Mouse (Mus musculus) frontal cortex, adult 2 months (tissue): ENCODE measurements around the gene Spaca6. TPM values are rescaled to one million over a fixed set of nuclear protein-coding genes. Genes with fewer than 3 reads are reported as not detected.
A peak's percentile ranks its signal among the peaks of the same experiment; 100 is the strongest.
"Not testable (repeated sequence)": the region's sequence is repeated elsewhere in the genome, so short reads cannot be mapped to it uniquely, and the experiment has no call there.

Experiments
- DNase-seq, 2 experiments: peaks; one replicate each; pipeline ENCODE4 v3.0.0; 2022; ENCODE audit warnings: low spot score in 1 of 2; ENCODE audit errors: extremely low spot score in 1 of 2
- polyA plus RNA-seq: library from polyadenylated mRNA; depleted of rRNA; stranded (reverse); fragments of >200 nt; gene quantifications from 2 replicates; pipeline ENCODE4 v1.2.3, GENCODE M21; 2012

Gene Spaca6
- polyA plus RNA-seq, 1 experiment, result 119 TPM

- no peak for DNase-seq
Measured at GRCm38 (mm10) chr17:17843534-17844261, 16.7 kb downstream of the Spaca6 start.

- DNase-seq, result not testable (repeated sequence)
Measured at GRCm38 (mm10) chr17:17844606-17845005, 17.6 kb downstream of the Spaca6 start.

GRCm38 (mm10) chr17:17845187-17846027 lies 18.4 kb downstream of the Spaca6 start:
- DNase-seq, result peak in 1 of 2 experiments; percentile 62

GRCm38 (mm10) chr17:17848988-17849387 lies 22.0 kb downstream of the Spaca6 start:
- no peak for DNase-seq

GRCm38 (mm10) chr17:17849906-17850712 lies 23.2 kb downstream of the Spaca6 start:
- no peak for DNase-seq

- no peak for DNase-seq
Measured at GRCm38 (mm10) chr17:17855064-17855838, 28.3 kb downstream of the Spaca6 start, which contains the start of gene Has1. Has1 (minus strand) TSS chr17:17855205.

- DNase-seq, result no peak
Measured at GRCm38 (mm10) chr17:17856612-17857011, 29.7 kb downstream of the Spaca6 start.

GRCm38 (mm10) chr17:17857446-17857845 lies 30.5 kb downstream of the Spaca6 start:
- no peak for DNase-seq

GRCm38 (mm10) chr17:17860110-17860509 lies 33.2 kb downstream of the Spaca6 start:
- DNase-seq, result no peak

GRCm38 (mm10) chr17:17862360-17862759 lies 35.4 kb downstream of the Spaca6 start:
- DNase-seq, result no peak

- no peak for DNase-seq
Measured at GRCm38 (mm10) chr17:17865168-17865567, 38.2 kb downstream of the Spaca6 start.

- peak in 1 of 2 experiments; percentile 22 for DNase-seq
Measured at GRCm38 (mm10) chr17:17866801-17867469, 40.0 kb downstream of the Spaca6 start.

GRCm38 (mm10) chr17:17870892-17871550 lies 44.1 kb downstream of the Spaca6 start:
- no peak for DNase-seq

GRCm38 (mm10) chr17:17871697-17872096 lies 44.7 kb downstream of the Spaca6 start:
- no peak for DNase-seq

- no peak for DNase-seq
Measured at GRCm38 (mm10) chr17:17879347-17879746, 52.4 kb downstream of the Spaca6 start.

- DNase-seq, result no peak
Measured at GRCm38 (mm10) chr17:17882672-17883071, 55.7 kb downstream of the Spaca6 start.

GRCm38 (mm10) chr17:17883840-17884239 lies 56.9 kb downstream of the Spaca6 start, which contains the start of gene Fpr1:
Fpr1 (minus strand) TSS chr17:17883940.
- DNase-seq, result no peak

- peak in 1 of 2 experiments; percentile 2 for DNase-seq
Measured at GRCm38 (mm10) chr17:17887774-17888248, 60.9 kb downstream of the Spaca6 start, which contains the start of the genes Fpr2 and Fpr3. Fpr2 (plus strand) TSS chr17:17887824. Fpr3 (plus strand) TSS chr17:17887852.
